ENCODE assay signal across 12 mouse cellular contexts in genomic region chr8:44525915-44526314, GRCm38 (mm10).
DNase-seq lines count a peak whose midpoint lies in the region; TF ChIP-seq lines count a peak whose summit lies in the region.
"Had no signal": no experiment of that assay in that cellular context is flagged by ENCODE, and none has a peak within 500 bp of the region (broad histone marks: within the 10 kb centered on the region; RNA-seq: fewer than 3 reads in every experiment).

No protein-coding gene starts in this region.

- intact Hi-C loops in left cerebral cortex, postnatal 4 days (cut with DNase I) = no loop called here
- intact Hi-C loops in left cerebral cortex, postnatal 36 days (cut with DNase I) = no loop called here
- intact Hi-C loops in heart, postnatal 10 days (cut with DNase I) = no loop called here

- no peak overlapping the region for H3K27ac ChIP-seq in layer of hippocampus, adult 2 months
- H3K27ac ChIP-seq in thymus, adult 2 months (ENCODE audit: control insufficient read depth, insufficient read depth, low read length) = no peak overlapping the region
- H3K27ac ChIP-seq: intestine, embryonic 15.5 days had no signal

- TF ChIP-seq CTCF in layer of hippocampus, adult 2 months (conservative IDR thresholded peaks at IDR 0.05) = no peak
- no peak for TF ChIP-seq CTCF in thymus, adult 2 months (IDR thresholded peaks at IDR 0.05; ENCODE audit: borderline replicate concordance, control insufficient read depth, extremely low read depth, insufficient read depth, low read length, poor library complexity)

- TF ChIP-seq POLR2A in thymus, adult 2 months (IDR thresholded peaks at IDR 0.05; ENCODE audit: control insufficient read depth, extremely low read depth, insufficient read depth, low read length, poor library complexity) = no peak

- H3K4me1 ChIP-seq in thymus, adult 2 months (replicated peaks; ENCODE audit: control insufficient read depth, insufficient read depth, low read length) = no peaks in the 10 kb centered on the region
- H3K4me1 ChIP-seq: intestine, embryonic 15.5 days had no signal

- H3K36me3 ChIP-seq in thymus, adult 2 months (ENCODE audit: control insufficient read depth, insufficient read depth, low read length) = no peaks in the 10 kb centered on the region
- H3K36me3 ChIP-seq: intestine, embryonic 15.5 days had no signal

- no peaks in the 10 kb centered on the region for H3K27me3 ChIP-seq in thymus, adult 2 months (ENCODE audit: control insufficient read depth, insufficient read depth, low read length)
- H3K27me3 ChIP-seq: intestine, embryonic 15.5 days had no signal

- H3K4me3 ChIP-seq in layer of hippocampus, adult 2 months = no peak overlapping the region
- no peak overlapping the region for H3K4me3 ChIP-seq in thymus, adult 2 months (ENCODE audit: control insufficient read depth, insufficient read depth, low read length)
- H3K4me3 ChIP-seq: intestine, embryonic 15.5 days; myocyte had no signal

- DNase-seq in left cerebral cortex, postnatal 4 days = peak; percentile 27
- no peak for DNase-seq in left cerebral cortex, postnatal 36 days (ENCODE audit: low spot score in 2 of 2)
- DNase-seq in brain, adult 2 months (ENCODE audit: low read depth, low spot score) = peak; percentile 50
- DNase-seq in heart, postnatal 10 days = peak; percentile 17 to 18
- DNase-seq in lung, postnatal 25 days (ENCODE audit: low spot score) = peak; percentile 6
- no peak for DNase-seq in layer of hippocampus, adult 2 months (ENCODE audit: low spot score in 2 of 2)
- DNase-seq in thymus, adult 2 months = no peak
- DNase-seq in T-cell, adult 2 months (ENCODE audit: low spot score) = no peak
- DNase-seq: forebrain, postnatal 0 days; spleen, adult 18-20 months had no signal

Comparison
In these comparisons a context has a peak if more than half of its experiments do, and no peak if none do; other contexts are left out.
1. DNase-seq: peak in left cerebral cortex, postnatal 4 days (single experiment), brain, adult 2 months (single experiment), heart, postnatal 10 days (2 of 2) and lung, postnatal 25 days (single experiment); none in left cerebral cortex, postnatal 36 days (0 of 2), layer of hippocampus, adult 2 months (0 of 2), thymus, adult 2 months (single experiment) and T-cell, adult 2 months (single experiment).